Comparison of ENCODE assay signal across 9 mouse cellular contexts in the genomic region with DNA sequence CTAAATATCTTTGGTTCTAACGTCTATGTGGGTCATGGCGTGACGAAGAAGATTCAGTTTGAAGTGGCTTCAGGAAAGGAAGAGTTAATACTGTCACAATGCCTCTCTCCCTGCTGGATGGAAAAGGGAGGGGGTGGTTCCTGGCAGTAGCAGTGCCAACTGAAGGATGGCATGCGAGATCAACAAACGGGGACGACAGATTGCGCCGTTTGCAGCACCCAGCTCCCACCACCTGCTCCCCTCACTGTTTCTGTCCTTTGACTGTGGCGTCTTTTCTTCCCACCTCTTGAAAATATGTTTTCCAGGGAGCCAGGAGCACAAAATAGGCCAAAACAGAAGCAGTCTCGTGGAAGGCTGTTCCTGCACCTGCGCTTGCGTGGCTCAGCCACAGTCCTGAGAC.
DNase-seq lines count a peak whose midpoint lies in the region; ATAC-seq lines count a peak whose summit lies in the region.
"Had no signal": no experiment of that assay in that cellular context is flagged by ENCODE, and none has a peak within 500 bp of the region (broad histone marks: within the 10 kb centered on the region; RNA-seq: fewer than 3 reads in every experiment).

No protein-coding gene starts in this region.

- no peak for DNase-seq in forebrain, embryonic 10.5 days (ENCODE audit: extremely low spot score, low spot score)
- peak; percentile 90 for DNase-seq in cerebellum, adult 11-12 months
- peak; percentile 52 for DNase-seq in hindbrain, embryonic 14.5 days (ENCODE audit: low spot score)
- DNase-seq in left cerebral cortex, postnatal 14 days (ENCODE audit: low spot score in 2 of 2) = peak; percentile 81 to 87
- DNase-seq in lung, postnatal 25 days (ENCODE audit: low spot score) = no peak
- DNase-seq in adrenal gland, adult 2 months = no peak
- DNase-seq: liver, embryonic 13.5 days had no signal

- intact Hi-C loops in left cerebral cortex, postnatal 14 days (cut with DNase I) = no loop called here

- peaks cover 32% of the 10 kb centered on the region for H3K4me1 ChIP-seq in forebrain, embryonic 12.5 days
- H3K4me1 ChIP-seq in forebrain, embryonic 10.5 days = peaks cover 33% of the 10 kb centered on the region
- peaks cover 21% of the 10 kb centered on the region for H3K4me1 ChIP-seq in hindbrain, embryonic 14.5 days (replicated peaks; ENCODE audit: control insufficient read depth, insufficient read depth, low read length)

- H3K9ac ChIP-seq in forebrain, embryonic 12.5 days = no peak overlapping the region
- no peak overlapping the region for H3K9ac ChIP-seq in hindbrain, embryonic 14.5 days
- H3K9ac ChIP-seq: liver, embryonic 13.5 days had no signal

- H3K4me3 ChIP-seq in forebrain, embryonic 12.5 days (replicated peaks) = no peak overlapping the region
- H3K4me3 ChIP-seq in forebrain, embryonic 10.5 days = no peak overlapping the region
- no peak overlapping the region for H3K4me3 ChIP-seq in hindbrain, embryonic 14.5 days (replicated peaks; ENCODE audit: low read length)
- H3K4me3 ChIP-seq: liver, embryonic 13.5 days had no signal

- H3K9me3 ChIP-seq in forebrain, embryonic 12.5 days = no peaks in the 10 kb centered on the region
- H3K9me3 ChIP-seq in forebrain, embryonic 10.5 days = no peaks in the 10 kb centered on the region
- no peaks in the 10 kb centered on the region for H3K9me3 ChIP-seq in hindbrain, embryonic 14.5 days (ENCODE audit: control insufficient read depth, low read length)
- H3K9me3 ChIP-seq: liver, embryonic 13.5 days had no signal

- WGBS in forebrain, embryonic 12.5 days = 75% methylated on average over 12 of the region's 12 CpGs
- 87% methylated on average over 12 of the region's 12 CpGs for WGBS in forebrain, embryonic 10.5 days
- 51% methylated on average over 12 of the region's 12 CpGs for WGBS in hindbrain, embryonic 14.5 days

- peak overlapping the region; percentile 69 for H3K27ac ChIP-seq in forebrain, embryonic 12.5 days
- no peak overlapping the region for H3K27ac ChIP-seq in forebrain, embryonic 10.5 days
- peak overlapping the region; percentile 78 for H3K27ac ChIP-seq in hindbrain, embryonic 14.5 days
- H3K27ac ChIP-seq: liver, embryonic 13.5 days had no signal

- ATAC-seq in forebrain, embryonic 12.5 days (ENCODE audit: low FRiP score) = no peak
- no peak for ATAC-seq in hindbrain, embryonic 14.5 days (ENCODE audit: low FRiP score)
- ATAC-seq in megakaryocyte-erythroid progenitor cell, adult 5-6 weeks (replicated peaks; ENCODE audit: low FRiP score, low TSS enrichment, poor library complexity, severe bottlenecking) = no peak

- no peak overlapping the region for H3K4me2 ChIP-seq in forebrain, embryonic 12.5 days
- peak overlapping the region; percentile 33 for H3K4me2 ChIP-seq in hindbrain, embryonic 14.5 days (replicated peaks)
- H3K4me2 ChIP-seq: liver, embryonic 13.5 days had no signal

- H3K27me3 ChIP-seq in forebrain, embryonic 12.5 days = 0 out of 2 replicates have a peak, but pooled peaks cover 12% of the 10 kb centered on the region
- H3K27me3 ChIP-seq in forebrain, embryonic 10.5 days (ENCODE audit: poor library complexity, severe bottlenecking) = no peaks in the 10 kb centered on the region; the same call in 1 of the 2 replicates
- H3K27me3 ChIP-seq in hindbrain, embryonic 14.5 days (ENCODE audit: control insufficient read depth, insufficient read depth, low read length) = no peaks in the 10 kb centered on the region

- no peaks in the 10 kb centered on the region for H3K36me3 ChIP-seq in forebrain, embryonic 12.5 days (replicated peaks)
- no peaks in the 10 kb centered on the region for H3K36me3 ChIP-seq in forebrain, embryonic 10.5 days (replicated peaks)
- no peaks in the 10 kb centered on the region for H3K36me3 ChIP-seq in hindbrain, embryonic 14.5 days (replicated peaks; ENCODE audit: control insufficient read depth, insufficient read depth)
- H3K36me3 ChIP-seq: liver, embryonic 13.5 days had no signal

Comparison
In these comparisons a context has a peak if more than half of its experiments do, and no peak if none do; other contexts are left out.
1. DNase-seq: peak in cerebellum, adult 11-12 months (single experiment), hindbrain, embryonic 14.5 days (single experiment) and left cerebral cortex, postnatal 14 days (2 of 2); none in forebrain, embryonic 10.5 days (single experiment), lung, postnatal 25 days (single experiment) and adrenal gland, adult 2 months (single experiment).